Mouse (Mus musculus): ENCODE measurements around the gene Slc6a11. TPM values are rescaled to one million over a fixed set of nuclear protein-coding genes. Genes with fewer than 3 reads are reported as not detected.

The Slc6a11 gene
- polyA plus RNA-seq, 1 experiment from 2014 or later, result 136 TPM

DNA sequence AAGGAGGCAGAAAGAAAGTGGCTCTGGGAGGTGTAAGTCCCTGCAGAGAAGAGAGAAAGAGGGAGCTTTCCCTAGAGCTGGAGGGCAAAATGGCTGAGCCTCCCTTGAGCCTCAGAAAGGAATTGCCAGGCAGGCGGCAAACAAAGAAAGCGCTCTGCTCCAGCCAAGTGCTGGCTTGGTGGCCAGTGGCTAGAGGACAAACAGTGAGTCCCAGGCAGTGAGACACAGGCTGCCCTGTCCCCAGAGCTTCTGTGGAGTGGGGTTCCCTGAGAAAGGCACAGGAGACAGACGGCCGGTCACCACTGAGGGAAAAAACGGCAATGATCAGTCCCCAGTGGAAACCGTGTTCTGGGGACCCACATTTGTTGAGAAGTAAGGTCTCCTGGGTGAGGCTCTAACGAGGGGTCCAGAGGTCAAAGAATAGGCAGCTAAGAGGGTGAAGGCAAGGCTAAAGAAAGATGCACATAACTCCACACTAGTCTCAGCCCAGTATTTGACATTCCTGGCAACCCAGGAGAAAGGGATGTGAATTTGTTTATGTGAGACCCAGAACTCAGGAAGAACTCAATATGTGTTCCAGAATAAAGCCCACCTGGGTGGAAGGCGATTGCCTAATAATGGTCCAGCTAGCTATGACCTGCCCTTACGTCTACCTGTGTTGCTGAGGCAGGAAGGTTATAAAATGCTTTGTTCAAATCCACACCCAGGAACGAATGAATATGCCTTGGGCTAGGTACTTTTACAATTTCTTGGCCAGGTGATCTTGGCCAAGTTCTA lies 153.1 kb downstream of the Slc6a11 start:
- no peaks in the 10 kb centered on the region for H3K9me3 ChIP-seq (ENCODE audit: control insufficient read depth, low read length)
- H3K27ac ChIP-seq (ENCODE audit: low read depth, low read length), result peak overlapping the region; percentile 84
- H3K4me1 ChIP-seq (ENCODE audit: control insufficient read depth, insufficient read depth, low read depth, low read length), result peaks cover 48% of the 10 kb centered on the region
- H3K36me3 ChIP-seq (ENCODE audit: control insufficient read depth, insufficient read depth, low read length), result no peaks in the 10 kb centered on the region
- H3K9ac ChIP-seq (ENCODE audit: low read depth, low read length), result peak overlapping the region; percentile 89
- no peaks in the 10 kb centered on the region for H3K27me3 ChIP-seq (replicated peaks; ENCODE audit: control insufficient read depth, insufficient read depth, low read length)
- 0 out of 2 replicates have a peak, but pooled peaks have one; percentile 21 for ATAC-seq
- peak overlapping the region; percentile 56 for H3K4me2 ChIP-seq (ENCODE audit: low read length)
- WGBS, result 35% methylated on average over 10 of the region's 10 CpGs
- peak overlapping the region; percentile 75 for H3K4me3 ChIP-seq (ENCODE audit: low read length)

DNA sequence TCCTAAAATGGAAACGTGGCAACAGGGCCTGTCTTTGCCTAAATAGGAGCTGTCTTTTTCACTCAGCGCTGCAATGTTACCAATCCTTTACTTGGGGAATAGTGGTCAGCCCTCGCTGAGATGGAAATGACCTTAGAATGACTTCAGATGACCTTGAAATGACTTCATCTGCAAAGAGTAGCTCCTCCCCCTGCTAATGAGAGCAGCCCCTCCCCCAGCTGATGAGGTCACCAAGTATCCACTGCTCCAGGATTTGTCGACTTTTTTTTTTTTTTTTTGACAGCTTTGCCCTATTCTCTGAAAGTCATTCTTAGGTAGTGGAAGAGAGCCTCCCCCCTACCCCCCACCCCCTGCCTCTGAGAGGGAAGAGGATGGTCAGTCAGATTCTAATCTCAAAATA lies 154.4 kb downstream of the Slc6a11 start:
- H3K27ac ChIP-seq (ENCODE audit: low read depth, low read length), result peak overlapping the region; percentile 60
- peak overlapping the region; percentile 56 for H3K4me2 ChIP-seq (ENCODE audit: low read length)
- H3K4me3 ChIP-seq (ENCODE audit: low read length), result peak overlapping the region; percentile 75; the same call in 1 of the 2 replicates

DNA sequence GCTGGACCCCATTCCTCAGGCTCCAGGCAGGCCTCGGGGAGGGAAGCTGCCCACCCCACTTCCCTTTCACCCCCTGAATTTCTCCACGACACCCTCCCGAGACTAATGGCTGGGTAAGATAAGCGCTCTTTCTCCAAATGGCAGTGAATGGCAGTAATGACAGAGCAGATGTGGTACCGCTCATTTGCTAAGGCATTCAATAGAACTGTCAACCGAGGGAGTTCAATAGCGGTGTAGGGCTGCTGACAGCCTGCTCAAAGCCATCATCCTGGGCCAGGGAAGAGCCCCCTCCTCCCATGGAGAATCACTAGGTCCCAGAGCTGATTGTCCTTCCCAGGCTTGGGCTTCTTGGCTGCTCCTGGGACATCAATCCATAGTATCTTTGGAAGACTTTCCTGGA lies 158.1 kb downstream of the Slc6a11 start:
- ATAC-seq, result no peak; the same call in 1 of the 2 replicates
- Histone ChIP-seq H3K4me2 (ENCODE audit: low read length) (peak overlapping the region; percentile 4; the same call in 1 of the 2 replicates), H3K36me3 (ENCODE audit: control insufficient read depth, insufficient read depth, low read length) (no peaks in the 10 kb centered on the region), H3K27me3 (replicated peaks; ENCODE audit: control insufficient read depth, insufficient read depth, low read length) (no peaks in the 10 kb centered on the region), H3K9ac (ENCODE audit: low read depth, low read length) (no peak overlapping the region), H3K27ac (ENCODE audit: low read depth, low read length) (peak overlapping the region; percentile 57), H3K9me3 (ENCODE audit: control insufficient read depth, low read length) (no peaks in the 10 kb centered on the region), H3K4me1 (ENCODE audit: control insufficient read depth, insufficient read depth, low read depth, low read length) (peaks cover 95% of the 10 kb centered on the region), H3K4me3 (ENCODE audit: low read length) (no peak overlapping the region)
- 13% methylated on average over 7 of the region's 7 CpGs for WGBS

More for the DNA sequence above, 154.4 kb downstream of the Slc6a11 start:
- H3K27me3 ChIP-seq (replicated peaks; ENCODE audit: control insufficient read depth, insufficient read depth, low read length), result no peaks in the 10 kb centered on the region
- no peak for ATAC-seq
- 28% methylated on average over 4 of the region's 4 CpGs for WGBS
- no peaks in the 10 kb centered on the region for H3K9me3 ChIP-seq (ENCODE audit: control insufficient read depth, low read length)
- H3K4me1 ChIP-seq (ENCODE audit: control insufficient read depth, insufficient read depth, low read depth, low read length), result peaks cover 61% of the 10 kb centered on the region
- no peaks in the 10 kb centered on the region for H3K36me3 ChIP-seq (ENCODE audit: control insufficient read depth, insufficient read depth, low read length)
- H3K9ac ChIP-seq (ENCODE audit: low read depth, low read length), result peak overlapping the region; percentile 30; the same call in 1 of the 2 replicates

DNA sequence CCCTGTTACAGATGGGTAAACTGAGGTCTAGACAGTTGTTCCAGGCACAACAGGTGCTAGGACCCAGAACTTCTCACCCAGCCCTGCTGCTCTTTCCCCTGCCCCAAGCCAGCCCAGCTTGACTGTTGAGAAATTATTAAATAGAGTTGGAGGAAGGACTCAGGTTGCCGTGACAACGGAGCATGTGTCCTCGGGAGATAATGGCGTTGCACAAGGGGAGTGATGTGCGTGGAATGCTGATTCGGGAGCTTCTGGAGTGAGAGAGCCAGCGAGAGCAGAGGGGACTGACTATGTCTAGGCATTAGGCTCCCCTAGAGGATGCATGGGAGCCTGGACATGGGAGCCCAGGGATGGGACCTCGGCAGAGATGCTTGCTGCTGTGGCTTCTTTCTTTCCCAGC lies 159.1 kb downstream of the Slc6a11 start:
- 9% methylated on average over 8 of the region's 8 CpGs for WGBS
- Histone ChIP-seq H3K9ac (ENCODE audit: low read depth, low read length) (peak overlapping the region; percentile 53), H3K27me3 (replicated peaks; ENCODE audit: control insufficient read depth, insufficient read depth, low read length) (no peaks in the 10 kb centered on the region)

DNA sequence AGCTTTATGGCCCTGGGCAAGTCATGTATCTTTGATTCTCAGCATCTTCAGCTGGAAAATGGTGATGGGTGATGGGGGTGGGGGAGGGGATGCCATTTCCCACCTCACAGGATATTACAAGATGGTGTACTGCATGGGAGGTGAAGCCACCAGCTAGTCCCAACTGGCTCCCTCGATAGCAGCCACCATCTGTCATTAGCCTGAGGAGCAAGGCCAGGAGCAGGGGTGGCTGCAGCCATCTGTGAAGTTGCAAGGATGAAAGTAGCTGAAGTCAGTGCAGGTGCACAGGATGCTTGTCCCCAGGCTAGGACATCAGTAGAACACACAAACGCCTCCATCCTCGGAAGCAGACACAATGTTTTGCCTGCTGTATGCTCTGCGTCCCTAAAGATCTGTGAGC lies 159.9 kb downstream of the Slc6a11 start:
- Histone ChIP-seq H3K9ac (ENCODE audit: low read depth, low read length) (peak overlapping the region; percentile 53; the same call in 1 of the 2 replicates), H3K9me3 (ENCODE audit: control insufficient read depth, low read length) (no peaks in the 10 kb centered on the region), H3K36me3 (ENCODE audit: control insufficient read depth, insufficient read depth, low read length) (no peaks in the 10 kb centered on the region), H3K27ac (ENCODE audit: low read depth, low read length) (peak overlapping the region; percentile 90), H3K4me1 (ENCODE audit: control insufficient read depth, insufficient read depth, low read depth, low read length) (peaks cover 92% of the 10 kb centered on the region), H3K27me3 (replicated peaks; ENCODE audit: control insufficient read depth, insufficient read depth, low read length) (no peaks in the 10 kb centered on the region), H3K4me2 (ENCODE audit: low read length) (peak overlapping the region; percentile 17), H3K4me3 (ENCODE audit: low read length) (no peak overlapping the region)
- ATAC-seq, result no peak
- 28% methylated on average over 4 of the region's 4 CpGs for WGBS

More for the DNA sequence above, 159.1 kb downstream of the Slc6a11 start:
- ATAC-seq, result peak; percentile 86
- peak overlapping the region; percentile 45 for H3K4me2 ChIP-seq (ENCODE audit: low read length)
- no peak overlapping the region; the same call in 1 of the 2 replicates for H3K4me3 ChIP-seq (ENCODE audit: low read length)
- peaks cover 92% of the 10 kb centered on the region for H3K4me1 ChIP-seq (ENCODE audit: control insufficient read depth, insufficient read depth, low read depth, low read length)
- peak overlapping the region; percentile 90 for H3K27ac ChIP-seq (ENCODE audit: low read depth, low read length)
- H3K36me3 ChIP-seq (ENCODE audit: control insufficient read depth, insufficient read depth, low read length), result no peaks in the 10 kb centered on the region
- H3K9me3 ChIP-seq (ENCODE audit: control insufficient read depth, low read length), result no peaks in the 10 kb centered on the region

DNA sequence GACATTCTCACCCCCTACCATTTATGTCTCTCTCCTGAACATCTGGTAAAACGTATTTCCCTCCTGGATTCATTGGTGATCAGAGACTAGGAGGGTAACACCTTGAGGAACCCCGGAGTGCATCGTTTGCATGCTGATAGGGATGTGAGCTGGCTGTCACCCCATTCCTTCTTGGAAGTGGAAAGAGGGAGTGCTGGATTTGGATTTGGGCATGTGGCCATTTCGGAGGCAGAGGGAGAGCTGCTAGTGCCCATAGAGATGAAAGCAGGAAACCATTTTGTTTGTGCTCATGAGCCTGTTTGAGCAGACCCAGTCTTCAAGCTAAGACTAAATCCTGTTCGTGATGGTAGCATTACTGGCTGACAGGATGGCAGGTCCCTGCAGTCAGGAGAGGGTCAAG lies 160.4 kb downstream of the Slc6a11 start:
- Histone ChIP-seq H3K4me2 (ENCODE audit: low read length) (peak overlapping the region; percentile 21), H3K27me3 (replicated peaks; ENCODE audit: control insufficient read depth, insufficient read depth, low read length) (no peaks in the 10 kb centered on the region), H3K36me3 (ENCODE audit: control insufficient read depth, insufficient read depth, low read length) (no peaks in the 10 kb centered on the region), H3K4me1 (ENCODE audit: control insufficient read depth, insufficient read depth, low read depth, low read length) (peaks cover 90% of the 10 kb centered on the region), H3K9ac (ENCODE audit: low read depth, low read length) (peak overlapping the region; percentile 48; the same call in 1 of the 2 replicates), H3K9me3 (ENCODE audit: control insufficient read depth, low read length) (no peaks in the 10 kb centered on the region), H3K4me3 (ENCODE audit: low read length) (no peak overlapping the region), H3K27ac (ENCODE audit: low read depth, low read length) (peak overlapping the region; percentile 90)
- ATAC-seq, result no peak
- WGBS, result 43% methylated on average over 5 of the region's 5 CpGs

DNA sequence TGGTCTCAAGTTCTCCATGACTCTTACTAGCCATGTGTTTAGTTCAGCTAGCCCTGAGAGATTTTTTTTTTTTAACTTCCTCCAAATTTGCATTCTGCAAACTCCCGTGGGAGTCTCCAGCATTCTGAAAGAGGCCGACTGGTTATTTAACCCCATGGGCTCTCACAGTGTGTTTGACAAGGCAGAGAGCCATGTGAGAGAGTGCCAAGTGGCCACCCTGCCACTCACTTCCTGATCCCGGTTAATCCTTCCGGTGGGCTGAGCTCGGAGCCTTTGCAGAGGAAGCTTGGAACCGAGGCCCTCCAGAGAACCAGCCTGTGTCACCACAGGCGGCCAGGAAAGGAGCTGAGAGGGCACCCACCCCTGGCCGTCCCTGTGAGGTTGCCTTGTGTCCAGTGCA lies 162.5 kb downstream of the Slc6a11 start:
- ATAC-seq, result no peak
- H3K9ac ChIP-seq (ENCODE audit: low read depth, low read length), result no peak overlapping the region
- no peak overlapping the region for H3K4me3 ChIP-seq (ENCODE audit: low read length)
- peaks cover 92% of the 10 kb centered on the region for H3K4me1 ChIP-seq (ENCODE audit: control insufficient read depth, insufficient read depth, low read depth, low read length)
- H3K9me3 ChIP-seq (ENCODE audit: control insufficient read depth, low read length), result no peaks in the 10 kb centered on the region
- peak overlapping the region; percentile 58 for H3K27ac ChIP-seq (ENCODE audit: low read depth, low read length)
- no peaks in the 10 kb centered on the region for H3K27me3 ChIP-seq (replicated peaks; ENCODE audit: control insufficient read depth, insufficient read depth, low read length)
- 35% methylated on average over 8 of the region's 8 CpGs for WGBS
- no peaks in the 10 kb centered on the region for H3K36me3 ChIP-seq (ENCODE audit: control insufficient read depth, insufficient read depth, low read length)
- 0 out of 2 replicates have a peak overlapping the region, but pooled peaks have one; percentile 7 for H3K4me2 ChIP-seq (ENCODE audit: low read length)

DNA sequence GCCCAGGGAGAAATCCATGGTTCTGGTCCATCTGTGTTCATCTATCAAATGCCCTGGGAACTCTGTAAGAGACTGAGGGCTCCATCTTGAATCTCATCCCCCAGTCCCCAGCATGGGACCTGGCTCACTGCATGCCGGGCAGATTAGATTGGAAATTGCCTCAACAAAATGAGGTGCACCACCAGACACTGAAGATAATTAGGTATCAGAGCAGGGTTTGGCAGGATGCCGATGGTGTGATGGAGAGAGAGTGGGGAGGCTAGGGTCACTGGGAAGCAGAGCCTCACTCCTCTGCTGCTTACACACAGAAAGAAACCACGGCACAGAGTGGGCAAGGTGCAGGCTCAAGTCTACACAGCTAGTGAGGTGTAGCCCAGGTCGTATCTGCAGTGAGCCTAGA lies 164.0 kb downstream of the Slc6a11 start:
- Histone ChIP-seq H3K27ac (ENCODE audit: low read depth, low read length) (peak overlapping the region; percentile 49; the same call in 1 of the 2 replicates), H3K9ac (ENCODE audit: low read depth, low read length) (no peak overlapping the region), H3K36me3 (ENCODE audit: control insufficient read depth, insufficient read depth, low read length) (no peaks in the 10 kb centered on the region), H3K4me3 (ENCODE audit: low read length) (no peak overlapping the region), H3K4me1 (ENCODE audit: control insufficient read depth, insufficient read depth, low read depth, low read length) (peaks cover 78% of the 10 kb centered on the region), H3K9me3 (ENCODE audit: control insufficient read depth, low read length) (no peaks in the 10 kb centered on the region), H3K27me3 (replicated peaks; ENCODE audit: control insufficient read depth, insufficient read depth, low read length) (no peaks in the 10 kb centered on the region), H3K4me2 (ENCODE audit: low read length) (no peak overlapping the region)
- 65% methylated on average over 4 of the region's 4 CpGs for WGBS
- ATAC-seq, result no peak

DNA sequence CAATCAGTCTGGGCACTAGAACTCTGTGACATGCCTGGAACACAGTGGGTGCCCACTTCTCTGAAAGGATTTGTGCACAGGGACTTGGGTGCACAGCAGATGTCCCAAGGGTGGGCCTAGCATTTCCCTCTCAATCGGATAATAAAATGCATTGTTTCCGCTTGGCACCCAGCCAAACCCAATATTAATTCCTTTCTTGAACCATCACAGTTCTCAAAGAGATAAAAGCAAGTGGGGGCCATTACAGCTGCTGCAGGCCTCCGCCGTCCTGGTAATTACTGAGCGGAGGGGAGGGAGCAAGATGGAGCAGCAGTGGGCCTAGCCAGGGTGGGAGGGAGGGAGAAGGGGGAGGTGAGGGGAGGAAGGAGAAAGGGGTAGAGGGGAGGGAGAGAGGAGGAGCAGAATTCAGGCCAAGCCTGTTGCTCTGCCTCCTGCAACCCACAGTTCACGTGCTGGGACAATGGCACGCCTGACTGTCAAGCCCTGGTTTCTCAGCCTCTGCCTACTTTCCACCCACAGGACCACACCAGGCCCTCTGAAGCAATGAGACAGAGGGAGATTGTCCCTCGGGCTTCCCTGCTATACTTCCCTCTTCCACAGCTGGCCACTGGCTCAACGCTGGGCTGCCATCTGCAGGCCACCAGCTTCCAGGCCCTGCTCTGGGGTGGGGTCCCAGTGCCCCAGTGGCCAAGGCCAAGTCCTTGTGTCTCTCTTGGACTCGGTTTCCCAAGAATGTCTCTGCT lies 166.4 kb downstream of the Slc6a11 start:
- Histone ChIP-seq H3K27ac (ENCODE audit: low read depth, low read length) (peak overlapping the region; percentile 72), H3K4me3 (ENCODE audit: low read length) (no peak overlapping the region), H3K4me1 (ENCODE audit: control insufficient read depth, insufficient read depth, low read depth, low read length) (peaks cover 55% of the 10 kb centered on the region), H3K27me3 (replicated peaks; ENCODE audit: control insufficient read depth, insufficient read depth, low read length) (no peaks in the 10 kb centered on the region), H3K36me3 (ENCODE audit: control insufficient read depth, insufficient read depth, low read length) (peaks cover 13% of the 10 kb centered on the region), H3K4me2 (ENCODE audit: low read length) (no peak overlapping the region), H3K9me3 (ENCODE audit: control insufficient read depth, low read length) (no peaks in the 10 kb centered on the region), H3K9ac (ENCODE audit: low read depth, low read length) (peak overlapping the region; percentile 0; the same call in 1 of the 2 replicates)
- WGBS, result 19% methylated on average over 10 of the region's 10 CpGs
- ATAC-seq, result peak; percentile 74
